Mouse (Mus musculus): Measurements from ENCODE around the gene Fndc7. TPM values are rescaled to one million over a fixed set of nuclear protein-coding genes. Genes with fewer than 3 reads are reported as not detected.

The Fndc7 gene
- total RNA-seq, 1 experiment from 2014 or later, result 0.47 TPM

- peak; percentile 39; the same call in 1 of the 2 replicates for ATAC-seq (ENCODE audit: extremely low read depth, insufficient number of reproducible peaks, low FRiP score, poor library complexity, severe bottlenecking)
Measured at GRCm38 (mm10) chr3:108831750-108832149, 58.1 kb downstream of the Fndc7 start.

DNA sequence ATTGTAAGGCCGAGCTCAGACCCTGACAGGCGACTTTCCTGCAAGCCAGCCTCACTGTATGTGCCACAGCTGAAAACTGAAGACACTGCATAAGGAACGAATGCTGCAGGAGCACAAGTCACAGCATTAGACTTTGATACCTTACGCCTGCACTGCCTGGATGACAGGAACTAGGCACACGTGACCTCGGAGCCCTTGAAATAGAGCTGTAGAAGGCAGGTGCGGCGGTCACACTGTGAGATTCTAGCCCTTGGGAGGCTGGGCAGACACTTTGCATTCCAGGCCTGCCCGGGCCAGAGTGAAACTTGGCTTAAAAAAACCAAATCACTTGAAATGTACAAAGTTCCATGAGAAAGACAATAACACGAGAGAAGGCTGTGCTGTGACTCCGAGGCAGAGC lies 59.3 kb downstream of the Fndc7 start:
- no peak for ATAC-seq (ENCODE audit: extremely low read depth, insufficient number of reproducible peaks, low FRiP score, poor library complexity, severe bottlenecking)

DNA sequence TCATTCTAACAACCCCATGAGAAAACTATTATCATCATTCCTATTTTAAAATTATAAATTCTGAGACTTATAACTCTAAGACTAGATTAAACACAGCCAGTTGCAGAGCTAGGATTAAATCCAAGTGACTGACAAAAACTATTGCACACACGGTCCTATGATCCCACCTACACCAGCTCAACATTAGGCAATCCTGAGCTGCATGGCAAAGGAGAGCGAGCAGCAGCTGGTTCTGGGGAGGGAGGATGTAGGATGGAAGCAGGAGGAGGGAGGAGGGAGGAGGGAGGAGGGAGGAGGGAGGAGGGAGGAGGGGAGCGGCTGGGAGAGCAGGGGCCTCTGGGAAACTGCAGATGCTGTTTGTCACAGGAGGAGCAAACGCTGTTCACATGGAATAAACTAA lies 74.2 kb downstream of the Fndc7 start:
- ATAC-seq (ENCODE audit: extremely low read depth, insufficient number of reproducible peaks, low FRiP score, poor library complexity, severe bottlenecking), result no peak

DNA sequence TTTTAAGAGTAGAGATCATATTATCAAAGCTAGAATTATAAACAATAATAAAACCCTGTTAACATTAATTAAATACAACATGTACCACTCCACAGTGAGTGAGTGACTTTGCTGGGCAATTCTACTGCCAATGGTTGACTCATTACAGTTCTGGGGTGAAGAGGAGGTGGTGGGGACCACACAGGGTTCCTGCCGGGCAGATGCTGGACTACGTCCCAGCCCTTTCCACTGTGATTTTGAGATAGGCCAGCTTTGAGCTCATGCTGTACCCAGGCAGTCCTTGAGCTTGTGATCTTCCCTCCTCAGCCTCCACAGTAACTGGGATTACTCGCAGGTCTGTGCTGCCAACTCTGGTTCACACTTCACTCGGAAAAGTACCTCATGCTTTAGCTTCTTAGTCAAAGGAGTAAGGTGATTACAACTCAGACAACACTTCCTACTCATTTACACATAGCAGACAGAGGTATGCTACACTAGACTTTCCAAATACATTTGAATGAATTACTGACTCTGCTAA lies 79.0 kb downstream of the Fndc7 start:
- ATAC-seq (ENCODE audit: extremely low read depth, insufficient number of reproducible peaks, low FRiP score, poor library complexity, severe bottlenecking), result no peak

GRCm38 (mm10) chr3:108805622-108806021 lies 84.2 kb downstream of the Fndc7 start:
- ATAC-seq (ENCODE audit: extremely low read depth, insufficient number of reproducible peaks, low FRiP score, poor library complexity, severe bottlenecking), result no peak

Other genes with a start within 250 kb of the Fndc7 start
- gene Clcc1, start 236.1 kb downstream of the Fndc7 start, total RNA-seq (2017), result 68.9 and 74.0 TPM in 2 replicates
- gene Gpsm2, start 167.7 kb downstream of the Fndc7 start, total RNA-seq (2017), result 1.6 and 1.7 TPM in 2 replicates
- not detected in 2 replicates for gene Aknad1, start 150.3 kb downstream of the Fndc7 start, total RNA-seq (2017)
- gene Stxbp3, start 49.5 kb downstream of the Fndc7 start, total RNA-seq (2017), result 108 and 112 TPM in 2 replicates
- 333 and 503 TPM in 2 replicates for gene Prpf38b, start 21.7 kb upstream of the Fndc7 start, total RNA-seq (2017)
- 0.37 TPM in 1 of 2 replicates, not detected in the other for gene Henmt1, start 49.9 kb upstream of the Fndc7 start, total RNA-seq (2017)
- gene Gm9857, start 50.4 kb upstream of the Fndc7 start, total RNA-seq (2017), result not detected in 2 replicates
- gene Fam102b, start 137.6 kb upstream of the Fndc7 start, total RNA-seq (2017), result 19.4 and 22.7 TPM in 2 replicates
- gene Slc25a54, start 190.5 kb upstream of the Fndc7 start, total RNA-seq (2017), result not detected in 2 replicates
- 17.8 and 20.9 TPM in 2 replicates for gene Slc25a24, start 233.1 kb upstream of the Fndc7 start, total RNA-seq (2017)